Mouse (Mus musculus): Measurements from ENCODE around the gene Ift172. TPM values are rescaled to one million over a fixed set of nuclear protein-coding genes. Genes with fewer than 3 reads are reported as not detected.
A peak's percentile ranks its signal among the peaks of the same experiment; 100 is the strongest.
"Not testable (repeated sequence)": the region's sequence is repeated elsewhere in the genome, so short reads cannot be mapped to it uniquely, and the experiment has no call there.

Gene Ift172
- polyA plus RNA-seq, 1 experiment from 2014 or later = 4.4 TPM

DNA sequence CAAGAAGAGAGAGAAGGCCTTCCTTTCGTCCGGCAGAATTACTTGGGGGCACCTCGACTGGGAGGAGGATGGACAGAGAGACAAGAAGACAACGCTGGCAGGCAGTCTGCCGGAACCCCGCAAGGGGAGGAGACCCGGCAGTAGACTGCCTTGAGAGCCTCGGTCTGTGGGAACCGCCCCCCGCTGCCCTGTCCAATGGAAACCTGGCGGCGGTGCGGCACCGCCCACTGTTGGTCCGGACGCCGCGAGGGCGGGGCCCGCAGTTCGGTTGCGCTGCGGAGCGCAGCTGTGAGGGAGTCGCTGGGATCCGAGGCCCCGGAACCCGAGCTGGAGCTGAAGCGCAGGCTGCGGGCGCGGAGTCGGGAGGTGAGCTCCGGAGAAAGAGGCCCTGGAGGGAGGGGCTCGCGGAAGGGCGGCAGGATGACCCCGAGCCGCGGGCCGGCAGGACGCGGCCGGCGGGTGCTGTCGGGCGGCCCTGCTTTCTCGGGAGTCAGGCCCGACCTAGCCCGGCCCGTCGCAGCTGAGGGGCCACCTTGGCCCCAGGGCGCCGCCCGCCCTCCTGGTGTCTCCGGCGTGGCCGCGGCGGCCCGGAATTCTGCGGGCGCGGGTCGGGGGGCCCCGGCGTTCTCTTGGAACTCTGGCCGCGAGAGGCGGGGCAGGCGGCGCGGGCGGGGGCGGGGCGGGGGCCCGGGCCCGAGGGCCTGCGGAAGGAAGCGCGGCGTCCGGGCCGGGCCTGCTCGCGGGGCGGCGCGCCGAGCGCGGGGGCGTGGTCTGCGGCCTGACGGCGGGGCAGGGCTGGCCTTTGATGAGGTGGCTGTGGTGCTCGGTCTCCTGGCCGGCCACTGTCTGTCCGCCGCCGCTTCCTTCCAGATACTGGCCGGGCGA is 50.0 kb downstream of the Ift172 start, which contains the start of the genes Nrbp1 and Gm9970:
Gene Nrbp1, plus strand, starts transcription at position 228 of the 885 bp plus-strand sequence.
Gene Gm9970, minus strand, starts transcription at position 596 of the 885 bp plus-strand sequence.
- H3K4me3 ChIP-seq (replicated peaks) = peak within 1 kb of the TSS; percentile 94

DNA sequence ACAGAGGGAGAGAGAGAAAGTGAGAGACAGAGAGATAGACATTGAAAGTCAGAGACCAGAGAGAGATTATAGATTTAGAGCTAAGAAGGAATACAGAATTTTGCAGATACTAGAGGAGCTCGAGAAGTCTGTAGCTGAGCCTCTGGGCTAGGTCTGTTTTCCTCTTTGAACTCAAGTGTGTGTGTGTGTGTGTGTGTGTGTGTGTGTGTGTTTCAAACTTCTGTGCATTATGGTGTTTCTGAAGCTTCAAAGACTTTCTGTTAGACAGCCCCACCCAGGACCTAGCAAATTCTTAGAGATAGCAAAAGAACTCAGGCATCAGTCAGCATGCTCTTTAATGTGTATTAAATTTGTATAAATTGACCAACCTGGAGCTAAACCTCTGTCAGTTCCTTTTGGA is 64.3 kb downstream of the Ift172 start:
- Histone ChIP-seq H3K27ac (no peak overlapping the region), H3K36me3 (no peaks in the 10 kb centered on the region), H3K4me2 (no peak overlapping the region), H3K9ac (no peak overlapping the region), H3K4me3 (replicated peaks) (no peak overlapping the region), H3K27me3 (no peaks in the 10 kb centered on the region), H3K4me1 (replicated peaks) (peaks cover 5% of the 10 kb centered on the region), H3K9me3 (replicated peaks) (no peaks in the 10 kb centered on the region)
- DNase-seq = no peak
- no peak for ATAC-seq (ENCODE audit: low read depth)
- WGBS (ENCODE audit: insufficient replicate concordance) = 64% methylated on average over 1 of the region's 1 CpGs

More for the DNA sequence above, 50.0 kb downstream of the Ift172 start, which contains the start of the genes Nrbp1 and Gm9970:
- H3K4me2 ChIP-seq = peak within 1 kb of the TSS; percentile 85
- H3K9ac ChIP-seq = peak within 1 kb of the TSS; percentile 94
- peaks cover 23% of the 10 kb centered on the region for H3K36me3 ChIP-seq
- H3K27ac ChIP-seq = peak within 1 kb of the TSS; percentile 96
- H3K27me3 ChIP-seq = no peaks in the 10 kb centered on the region
- DNase-seq (peak; percentile 93), ATAC-seq (ENCODE audit: low read depth) (peak; percentile 96)
- H3K4me1 ChIP-seq (replicated peaks) = peaks cover 15% of the 10 kb centered on the region
- WGBS (ENCODE audit: insufficient replicate concordance) = under 1% methylated on average over 103 of the region's 103 CpGs
- no peaks in the 10 kb centered on the region for H3K9me3 ChIP-seq (replicated peaks)

DNA sequence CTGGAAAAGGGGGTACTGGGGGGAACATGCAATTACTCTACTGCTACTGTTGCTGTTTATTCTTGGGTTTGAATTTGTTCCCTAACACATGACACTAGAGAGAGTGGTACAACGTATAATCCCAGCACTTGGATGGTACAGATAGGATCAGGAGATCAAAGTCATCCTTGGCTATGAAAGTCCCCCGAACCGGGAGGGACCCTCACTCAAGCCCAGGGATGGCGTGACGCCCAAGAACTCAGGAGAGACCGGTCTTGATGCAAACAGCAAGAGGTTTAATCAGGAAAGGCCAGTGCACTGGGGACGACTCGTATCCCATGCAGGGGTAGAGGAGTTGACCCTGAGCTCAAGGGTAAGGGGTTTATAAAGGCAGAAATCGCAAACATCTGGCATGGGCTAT is 68.2 kb downstream of the Ift172 start:
- no peak for ATAC-seq (ENCODE audit: low read depth)
- Histone ChIP-seq H3K4me1 (replicated peaks) (peaks cover 25% of the 10 kb centered on the region), H3K36me3 (no peaks in the 10 kb centered on the region), H3K27me3 (no peaks in the 10 kb centered on the region), H3K9ac (no peak overlapping the region), H3K9me3 (replicated peaks) (no peaks in the 10 kb centered on the region), H3K27ac (no peak overlapping the region), H3K4me2 (no peak overlapping the region), H3K4me3 (replicated peaks) (no peak overlapping the region)
- 83% methylated on average over 9 of the region's 9 CpGs for WGBS (ENCODE audit: insufficient replicate concordance)
- no peak for DNase-seq

DNA sequence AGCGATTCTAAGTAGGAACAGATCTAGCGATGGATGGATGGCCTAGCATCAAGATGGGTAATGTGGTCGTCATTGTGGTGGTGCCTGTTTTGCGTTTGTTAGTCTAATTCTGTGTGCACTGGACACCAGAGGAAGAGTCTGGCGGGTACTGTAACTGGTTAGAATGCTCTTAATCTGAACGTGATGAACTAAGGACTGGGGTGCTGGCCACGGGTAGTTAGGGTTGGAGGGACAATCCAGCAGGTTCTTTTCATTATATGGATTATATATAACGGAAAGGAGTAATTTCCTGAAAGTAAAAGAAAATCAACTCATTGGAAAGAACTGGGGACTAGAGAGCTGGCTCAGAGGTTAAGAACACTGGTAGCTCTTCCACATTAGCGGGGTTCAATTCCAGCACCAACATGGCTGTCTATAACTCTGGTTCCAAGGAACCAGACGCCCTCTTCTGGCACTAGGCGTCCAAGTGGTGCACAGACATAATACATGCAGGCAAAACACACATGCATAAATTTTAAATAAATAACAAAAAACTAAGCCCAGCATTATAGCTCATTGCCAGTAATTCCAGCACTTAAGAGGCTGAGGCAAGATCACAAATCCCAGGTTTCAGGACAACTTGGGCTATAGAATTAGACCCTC is 69.5 kb downstream of the Ift172 start:
- no peak for ATAC-seq (ENCODE audit: low read depth)
- 16% methylated on average over 11 of the region's 11 CpGs for WGBS (ENCODE audit: insufficient replicate concordance)

DNA sequence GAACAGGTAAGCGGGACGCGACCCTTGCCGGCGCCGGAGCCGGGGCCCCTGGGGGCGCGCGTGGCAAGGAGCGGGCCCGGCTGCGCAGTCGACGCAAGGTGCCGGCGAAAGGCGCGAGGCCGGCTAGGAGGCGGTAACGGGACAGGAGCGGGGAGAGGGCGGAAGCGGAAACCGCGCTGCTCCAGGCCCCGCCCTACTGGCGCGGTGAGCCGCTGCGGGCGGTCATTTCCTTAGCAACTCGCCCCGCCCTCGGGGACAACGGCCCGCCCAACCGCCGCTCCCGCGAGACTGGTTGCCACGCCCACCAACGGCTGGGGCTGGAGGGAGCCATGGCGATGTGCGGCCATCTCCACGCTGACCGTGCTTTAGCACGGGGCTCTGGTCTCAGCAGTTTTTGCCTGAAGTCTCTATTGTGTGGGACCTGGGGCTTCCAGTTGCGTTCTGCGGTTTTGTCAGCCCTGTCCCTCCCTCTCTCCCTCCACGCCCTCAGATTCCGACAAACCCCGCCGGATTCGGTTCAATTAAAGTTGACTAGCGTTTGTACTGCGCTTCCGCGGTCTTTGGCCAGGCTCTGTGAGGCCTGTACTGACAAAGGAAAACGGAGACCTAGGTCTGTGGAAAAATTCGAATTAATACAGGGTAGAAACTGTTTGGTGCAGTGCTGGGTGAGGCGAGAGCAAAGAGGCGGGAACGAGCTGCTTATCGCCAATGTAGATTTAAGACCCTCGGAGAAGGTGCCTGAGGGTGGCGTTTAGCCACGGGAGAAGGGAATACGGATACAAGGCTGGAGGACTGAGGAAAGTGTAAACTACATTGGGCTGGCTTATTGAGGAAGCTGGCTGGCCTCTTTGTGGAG is 70.2 kb downstream of the Ift172 start, which contains the start of gene Ppm1g:
Gene Ppm1g, minus strand, starts transcription at position 240 of the 856 bp plus-strand sequence.
- peak within 1 kb of the TSS; percentile 92 for H3K4me2 ChIP-seq
- H3K36me3 ChIP-seq = peaks cover 10% of the 10 kb centered on the region
- peaks cover 45% of the 10 kb centered on the region for H3K4me1 ChIP-seq (replicated peaks)
- peak; percentile 97 for DNase-seq
- ATAC-seq (ENCODE audit: low read depth) = peak; percentile 92
- no peaks in the 10 kb centered on the region for H3K27me3 ChIP-seq
- no peaks in the 10 kb centered on the region for H3K9me3 ChIP-seq (replicated peaks)
- H3K27ac ChIP-seq = peak within 1 kb of the TSS; percentile 97
- H3K9ac ChIP-seq = peak within 1 kb of the TSS; percentile 99
- WGBS (ENCODE audit: insufficient replicate concordance) = under 1% methylated on average over 70 of the region's 70 CpGs
- H3K4me3 ChIP-seq (replicated peaks) = peak within 1 kb of the TSS; percentile 99

More for the DNA sequence above, 69.5 kb downstream of the Ift172 start:
- Histone ChIP-seq H3K9ac (peak overlapping the region; percentile 84), H3K27ac (peak overlapping the region; percentile 89), H3K4me2 (peak overlapping the region; percentile 92), H3K36me3 (peaks cover 2% of the 10 kb centered on the region; the same call in 1 of the 2 replicates), H3K27me3 (no peaks in the 10 kb centered on the region), H3K9me3 (replicated peaks) (no peaks in the 10 kb centered on the region), H3K4me1 (replicated peaks) (peaks cover 38% of the 10 kb centered on the region), H3K4me3 (replicated peaks) (peak overlapping the region; percentile 99)
- peak; percentile 57 for DNase-seq

DNA sequence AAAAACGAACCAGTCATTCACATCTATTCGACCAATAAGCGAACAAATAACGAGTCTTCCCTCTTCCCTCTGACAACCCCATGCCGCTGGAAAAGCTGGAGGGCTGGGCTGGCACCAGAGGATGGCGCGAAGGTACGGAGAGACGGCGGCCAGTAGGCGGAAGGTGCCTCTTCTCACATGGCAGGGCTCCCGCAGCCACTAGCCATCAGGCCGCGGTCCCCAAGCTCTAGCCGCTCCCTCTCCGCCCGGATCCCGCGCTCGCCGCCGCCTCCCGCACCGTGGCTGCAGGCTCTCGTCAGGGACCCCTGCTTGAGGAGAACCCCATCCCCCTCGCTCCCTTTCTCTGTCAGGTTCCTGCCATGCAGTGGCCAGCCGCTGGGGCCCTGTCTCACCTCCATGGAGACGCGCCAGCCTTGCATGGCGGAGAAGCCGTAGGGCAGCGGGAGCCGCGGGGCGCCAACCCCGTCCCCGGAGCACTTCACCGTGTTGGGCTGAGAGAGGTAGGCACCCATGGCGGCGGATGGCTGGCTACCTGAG is 70.9 kb downstream of the Ift172 start:
- no peaks in the 10 kb centered on the region for H3K27me3 ChIP-seq
- H3K27ac ChIP-seq = peak overlapping the region; percentile 97
- H3K4me2 ChIP-seq = peak overlapping the region; percentile 92
- no peak for DNase-seq
- peaks cover 50% of the 10 kb centered on the region for H3K4me1 ChIP-seq (replicated peaks)
- H3K9me3 ChIP-seq (replicated peaks) = no peaks in the 10 kb centered on the region
- H3K36me3 ChIP-seq = peaks cover 14% of the 10 kb centered on the region
- ATAC-seq (ENCODE audit: low read depth) = peak; percentile 56
- H3K9ac ChIP-seq = peak overlapping the region; percentile 99
- H3K4me3 ChIP-seq (replicated peaks) = peak overlapping the region; percentile 99
- under 1% methylated on average over 40 of the region's 40 CpGs for WGBS (ENCODE audit: insufficient replicate concordance)

DNA sequence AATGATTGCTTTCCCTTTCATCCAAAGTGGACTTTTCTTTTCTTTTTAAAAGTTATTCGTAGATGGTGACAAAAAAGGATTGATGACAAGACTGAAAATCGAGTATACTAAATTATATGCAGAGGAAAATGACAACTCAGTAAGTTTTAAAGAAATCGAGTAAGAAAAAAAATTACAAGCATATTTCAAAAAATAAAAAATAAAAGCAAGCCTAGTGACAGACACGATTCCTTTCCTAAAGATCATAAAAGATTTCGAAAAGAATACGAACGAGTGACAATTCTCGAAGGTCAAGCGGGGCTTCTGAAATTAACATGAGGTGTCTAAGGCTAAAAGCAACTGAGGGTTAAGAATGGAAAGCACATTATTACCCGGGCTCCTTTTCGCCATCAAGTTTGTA is 71.4 kb downstream of the Ift172 start:
- no peak for DNase-seq
- WGBS (ENCODE audit: insufficient replicate concordance) = under 1% methylated on average over 11 of the region's 11 CpGs
- Histone ChIP-seq H3K4me3 (replicated peaks) (peak overlapping the region; percentile 99), H3K36me3 (peaks cover 14% of the 10 kb centered on the region), H3K4me1 (replicated peaks) (peaks cover 55% of the 10 kb centered on the region), H3K9me3 (replicated peaks) (no peaks in the 10 kb centered on the region), H3K27me3 (no peaks in the 10 kb centered on the region), H3K27ac (peak overlapping the region; percentile 97), H3K9ac (peak overlapping the region; percentile 99), H3K4me2 (peak overlapping the region; percentile 92)
- ATAC-seq (ENCODE audit: low read depth) = no peak

DNA sequence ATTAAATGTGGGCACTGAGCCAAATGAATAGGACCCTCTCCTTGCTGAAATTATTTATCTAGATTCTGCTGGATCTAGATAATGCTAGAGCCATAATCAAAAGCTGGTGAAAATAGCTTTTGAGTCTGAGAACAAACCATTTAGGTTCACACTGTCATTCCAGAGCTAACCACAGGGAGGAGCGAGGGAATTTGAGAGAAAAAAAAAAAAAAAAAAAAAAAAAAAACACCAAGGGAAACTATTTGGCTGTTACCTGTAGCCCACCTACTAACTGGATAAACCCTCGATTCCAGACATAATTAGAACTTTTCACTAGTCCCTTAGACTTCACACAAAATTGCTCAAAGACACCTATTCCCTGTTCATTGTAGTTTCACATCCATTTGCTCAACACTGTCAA is 71.8 kb downstream of the Ift172 start:
- ATAC-seq (ENCODE audit: low read depth) (no peak), DNase-seq (no peak)
- H3K4me2 ChIP-seq = peak overlapping the region; percentile 92
- peak overlapping the region; percentile 97 for H3K27ac ChIP-seq
- peaks cover 14% of the 10 kb centered on the region for H3K36me3 ChIP-seq
- H3K4me1 ChIP-seq (replicated peaks) = peaks cover 59% of the 10 kb centered on the region
- H3K4me3 ChIP-seq (replicated peaks) = peak overlapping the region; percentile 99
- H3K9ac ChIP-seq = peak overlapping the region; percentile 99
- no peaks in the 10 kb centered on the region for H3K27me3 ChIP-seq
- 2% methylated on average over 2 of the region's 2 CpGs for WGBS (ENCODE audit: insufficient replicate concordance)
- no peaks in the 10 kb centered on the region for H3K9me3 ChIP-seq (replicated peaks)

DNA sequence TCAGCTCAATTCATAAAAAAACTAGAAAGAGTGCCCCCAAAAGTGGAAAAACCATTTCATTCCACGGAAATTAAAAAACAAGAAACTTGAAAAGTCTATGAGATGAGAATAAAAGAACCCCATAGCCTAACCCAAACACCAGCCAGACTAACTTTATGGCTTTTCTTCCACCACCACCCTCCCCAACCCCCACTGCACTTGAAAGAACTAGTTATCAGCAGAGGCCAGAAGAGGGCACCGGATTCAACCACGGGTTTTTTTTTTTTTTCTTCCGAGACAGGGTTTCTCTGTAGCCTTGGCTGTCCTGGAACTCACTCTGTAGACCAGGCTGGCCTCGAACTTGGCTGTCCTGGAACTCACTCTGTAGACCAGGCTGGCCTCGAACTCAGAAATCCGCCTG is 72.6 kb downstream of the Ift172 start:
- peak; percentile 55 for ATAC-seq (ENCODE audit: low read depth)
- H3K4me1 ChIP-seq (replicated peaks) = peaks cover 62% of the 10 kb centered on the region
- H3K36me3 ChIP-seq = peaks cover 14% of the 10 kb centered on the region
- peak; percentile 74 for DNase-seq
- H3K27me3 ChIP-seq = no peaks in the 10 kb centered on the region
- H3K9ac ChIP-seq = peak overlapping the region; percentile 99
- 13% methylated on average over 7 of the region's 7 CpGs for WGBS (ENCODE audit: insufficient replicate concordance)
- H3K27ac ChIP-seq = peak overlapping the region; percentile 97
- no peaks in the 10 kb centered on the region for H3K9me3 ChIP-seq (replicated peaks)
- H3K4me2 ChIP-seq = peak overlapping the region; percentile 92
- H3K4me3 ChIP-seq (replicated peaks) = peak overlapping the region; percentile 99

DNA sequence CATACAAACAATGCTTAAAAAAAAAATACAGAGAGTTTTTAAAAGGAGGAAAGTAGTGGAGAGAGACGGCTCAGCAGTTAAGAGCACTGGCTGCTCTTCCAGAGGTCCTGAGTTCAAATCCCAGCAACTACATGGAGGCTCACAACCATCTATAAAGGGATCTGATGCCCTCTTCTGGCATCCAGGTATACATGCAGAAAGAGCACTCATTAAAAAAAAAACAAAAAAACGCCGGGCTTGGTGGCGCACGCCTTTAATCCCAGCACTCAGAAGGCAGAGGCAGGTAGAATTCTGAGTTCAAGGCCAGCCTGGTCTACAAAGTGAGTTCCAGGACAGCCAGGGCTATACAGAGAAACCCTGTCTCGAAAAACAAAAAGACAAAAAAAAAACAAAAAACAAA is 74.4 kb downstream of the Ift172 start:
- not testable (repeated sequence) for ATAC-seq (ENCODE audit: low read depth); H3K4me3 ChIP-seq (replicated peaks); DNase-seq; H3K9me3 ChIP-seq (replicated peaks); H3K27ac ChIP-seq; H3K27me3 ChIP-seq; H3K9ac ChIP-seq
- WGBS (ENCODE audit: insufficient replicate concordance) = 69% methylated on average over 6 of the region's 6 CpGs
- Histone ChIP-seq H3K36me3 (peaks cover 17% of the 10 kb centered on the region), H3K4me1 (replicated peaks) (peaks cover 70% of the 10 kb centered on the region), H3K4me2 (peak overlapping the region; percentile 17; the same call in 1 of the 2 replicates)

All from liver, embryonic 13.5 days (tissue).